Mouse (Mus musculus): ENCODE results near the gene Nup160. TPM values are rescaled to one million over a fixed set of nuclear protein-coding genes. Genes with fewer than 3 reads are reported as not detected.

Nup160 gene
- 55.2 and 57.0 TPM in 2 replicates for polyA plus RNA-seq (2014; fragmentation: Nextera tagmentation; extraction: Ambion mirVana)

DNA sequence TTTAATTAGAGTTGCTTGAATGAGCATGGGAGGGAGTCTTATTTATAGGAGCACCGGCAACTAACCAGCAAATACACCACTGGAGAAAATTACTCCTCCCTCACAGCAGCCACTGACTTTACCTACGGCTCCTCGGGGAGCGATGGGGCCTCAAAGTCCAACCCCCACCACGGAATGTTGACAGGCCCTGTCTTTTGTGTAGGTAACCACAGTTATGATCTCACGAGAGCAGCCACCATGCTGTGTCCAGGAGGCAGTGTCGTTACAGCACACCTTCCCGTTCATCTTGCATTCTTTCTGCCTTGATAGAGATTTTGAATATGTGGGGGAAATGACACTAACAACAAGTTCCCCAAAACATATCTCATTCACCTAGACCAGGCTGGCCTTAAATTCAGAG lies at the start of gene Nup160:
Gene Nup160, plus strand, starts transcription at position 209 of the 400 bp plus-strand sequence.
- Histone ChIP-seq H3K9me3 (ENCODE audit: control insufficient read depth, low read length) (no peaks in the 10 kb centered on the region), H3K27ac (ENCODE audit: low read depth, low read length) (no peak within 1 kb of the TSS), H3K4me2 (no peak within 1 kb of the TSS), H3K27me3 (ENCODE audit: control insufficient read depth, insufficient read depth, low read length) (no peaks in the 10 kb centered on the region), H3K36me3 (ENCODE audit: control insufficient read depth, insufficient read depth, low read length) (no peaks in the 10 kb centered on the region), H3K4me1 (ENCODE audit: control insufficient read depth, insufficient read depth, low read length) (peaks cover 8% of the 10 kb centered on the region), H3K4me3 (ENCODE audit: low read depth, low read length) (no peak within 1 kb of the TSS), H3K9ac (ENCODE audit: low read length) (no peak within 1 kb of the TSS)
- 75% methylated on average over 8 of the region's 8 CpGs for WGBS
- ATAC-seq (ENCODE audit: low FRiP score) (no peak), DNase-seq (ENCODE audit: low spot score, missing footprints) (no peak)

DNA sequence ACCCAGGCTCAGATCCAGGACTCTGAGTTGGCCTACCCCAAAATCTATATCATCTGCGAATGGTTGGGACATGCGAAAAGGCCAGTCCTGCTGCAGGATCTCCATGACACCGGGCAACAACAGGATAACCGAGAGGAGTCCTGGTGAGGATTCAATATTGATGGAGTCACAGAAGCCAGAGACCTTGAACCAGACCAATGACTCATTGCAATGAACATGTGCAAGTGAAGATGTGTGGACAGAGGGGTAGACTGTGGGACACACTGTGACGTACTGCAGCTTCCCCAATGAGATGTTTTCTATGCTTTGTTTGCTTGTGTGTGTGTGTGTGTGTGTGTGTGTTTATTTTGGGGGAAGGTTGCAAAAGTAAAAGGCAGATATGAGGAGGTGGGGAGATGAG lies 48.8 kb upstream of the Nup160 start:
- no peak overlapping the region for H3K4me3 ChIP-seq (ENCODE audit: low read depth, low read length)
- no peaks in the 10 kb centered on the region for H3K36me3 ChIP-seq (ENCODE audit: control insufficient read depth, insufficient read depth, low read length)
- H3K9ac ChIP-seq (ENCODE audit: low read length): no peak overlapping the region
- H3K4me2 ChIP-seq: no peak overlapping the region
- H3K9me3 ChIP-seq (ENCODE audit: control insufficient read depth, low read length): no peaks in the 10 kb centered on the region
- H3K27me3 ChIP-seq (ENCODE audit: control insufficient read depth, insufficient read depth, low read length): no peaks in the 10 kb centered on the region
- no peak overlapping the region for H3K27ac ChIP-seq (ENCODE audit: low read depth, low read length)
- no peaks in the 10 kb centered on the region for H3K4me1 ChIP-seq (ENCODE audit: control insufficient read depth, insufficient read depth, low read length)
- ATAC-seq (ENCODE audit: low FRiP score) (no peak), DNase-seq (ENCODE audit: low spot score, missing footprints) (no peak)
- 93% methylated on average over 5 of the region's 5 CpGs for WGBS

DNA sequence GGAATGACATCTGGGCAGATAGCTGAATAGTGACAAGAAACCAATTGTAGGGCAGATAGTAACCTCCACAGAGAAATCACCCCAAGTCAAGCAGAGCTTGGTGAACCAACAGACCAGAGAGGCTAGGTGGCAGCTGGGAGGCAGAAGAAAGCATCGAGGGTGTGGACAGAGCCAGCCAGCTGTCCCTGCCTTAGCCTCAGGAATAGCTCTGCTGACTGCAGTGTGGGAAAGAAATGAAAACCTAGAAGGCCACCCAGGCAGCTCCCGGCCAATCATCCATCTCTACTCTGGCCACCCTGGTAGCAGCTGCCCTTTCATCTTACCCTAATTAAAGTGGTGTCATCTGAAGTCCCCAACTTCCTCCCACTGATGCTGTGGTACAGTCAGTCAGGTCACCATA lies 47.5 kb upstream of the Nup160 start:
- DNase-seq (ENCODE audit: low spot score, missing footprints): no peak
- no peak overlapping the region for H3K9ac ChIP-seq (ENCODE audit: low read length)
- ATAC-seq (ENCODE audit: low FRiP score): no peak
- H3K9me3 ChIP-seq (ENCODE audit: control insufficient read depth, low read length): no peaks in the 10 kb centered on the region
- no peak overlapping the region for H3K4me2 ChIP-seq
- 67% methylated on average over 2 of the region's 2 CpGs for WGBS
- no peak overlapping the region for H3K4me3 ChIP-seq (ENCODE audit: low read depth, low read length)
- no peaks in the 10 kb centered on the region for H3K4me1 ChIP-seq (ENCODE audit: control insufficient read depth, insufficient read depth, low read length)
- no peak overlapping the region for H3K27ac ChIP-seq (ENCODE audit: low read depth, low read length)
- H3K36me3 ChIP-seq (ENCODE audit: control insufficient read depth, insufficient read depth, low read length): no peaks in the 10 kb centered on the region
- no peaks in the 10 kb centered on the region for H3K27me3 ChIP-seq (ENCODE audit: control insufficient read depth, insufficient read depth, low read length)

DNA sequence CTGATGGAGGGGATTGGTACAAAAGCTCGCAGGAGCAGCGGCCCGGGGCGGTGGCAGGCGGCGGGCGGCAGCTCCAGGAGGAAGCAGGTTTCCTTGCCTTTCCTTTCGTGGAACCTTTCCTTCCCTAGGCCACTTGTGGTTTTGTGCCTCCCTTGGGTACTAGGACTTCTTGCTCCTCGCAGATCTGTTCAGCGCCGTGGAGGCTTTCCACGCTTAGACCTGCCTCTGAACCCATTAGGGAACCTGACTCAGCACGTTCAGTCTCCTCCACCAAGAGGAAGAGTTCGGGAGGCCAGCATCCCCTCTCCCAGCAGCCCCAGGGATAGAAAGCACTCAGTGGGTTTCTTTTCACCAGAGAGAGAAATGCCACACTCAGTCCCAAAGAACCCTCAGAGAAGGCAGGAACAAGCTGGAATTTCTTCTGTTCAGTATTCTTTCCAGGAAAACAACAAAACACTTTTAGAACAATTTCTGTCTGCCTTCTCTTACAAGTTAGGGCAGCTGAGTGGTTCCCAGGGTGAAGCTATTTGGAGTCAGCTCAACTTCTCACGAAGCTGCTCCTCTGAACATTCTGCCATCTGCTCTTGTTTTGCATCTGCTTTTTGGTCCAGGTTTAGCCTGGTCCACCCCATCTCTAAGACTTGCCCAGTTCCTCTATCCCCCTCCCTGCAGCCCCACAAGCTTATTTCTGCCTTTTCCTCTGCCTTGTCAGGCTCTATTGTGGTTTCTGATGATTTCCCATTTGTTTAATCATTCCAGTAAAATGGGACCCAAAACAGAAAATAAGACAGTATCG lies 44.9 kb upstream of the Nup160 start:
- no peak for DNase-seq (ENCODE audit: low spot score, missing footprints)
- Histone ChIP-seq H3K9me3 (ENCODE audit: control insufficient read depth, low read length) (no peaks in the 10 kb centered on the region), H3K36me3 (ENCODE audit: control insufficient read depth, insufficient read depth, low read length) (no peaks in the 10 kb centered on the region), H3K9ac (ENCODE audit: low read length) (no peak overlapping the region), H3K4me3 (ENCODE audit: low read depth, low read length) (no peak overlapping the region), H3K4me1 (ENCODE audit: control insufficient read depth, insufficient read depth, low read length) (no peaks in the 10 kb centered on the region), H3K27ac (ENCODE audit: low read depth, low read length) (no peak overlapping the region), H3K4me2 (no peak overlapping the region), H3K27me3 (ENCODE audit: control insufficient read depth, insufficient read depth, low read length) (no peaks in the 10 kb centered on the region)
- WGBS: 78% methylated on average over 16 of the region's 16 CpGs
- no peak for ATAC-seq (ENCODE audit: low FRiP score)

DNA sequence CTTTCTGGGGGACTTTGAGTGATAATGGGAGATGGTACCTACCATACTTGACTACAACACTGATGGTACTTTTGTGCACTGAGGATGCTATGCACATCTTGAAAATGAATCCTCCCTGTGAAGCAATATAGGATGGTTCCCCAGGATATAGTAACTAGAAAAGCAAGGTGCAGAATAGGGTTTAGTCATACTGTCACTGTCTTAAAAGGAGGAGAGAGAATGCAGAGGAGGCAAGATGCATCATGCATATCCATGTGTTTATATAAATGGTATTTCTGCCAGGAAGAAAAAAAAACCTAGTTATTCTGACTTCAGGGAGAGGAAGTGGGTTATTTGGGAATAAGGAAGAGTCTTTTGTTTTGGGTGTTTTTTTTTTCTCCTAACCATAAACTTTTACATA lies 42.3 kb upstream of the Nup160 start:
- Histone ChIP-seq H3K4me2 (no peak overlapping the region), H3K27ac (ENCODE audit: low read depth, low read length) (no peak overlapping the region), H3K4me3 (ENCODE audit: low read depth, low read length) (no peak overlapping the region), H3K4me1 (ENCODE audit: control insufficient read depth, insufficient read depth, low read length) (no peaks in the 10 kb centered on the region), H3K9ac (ENCODE audit: low read length) (no peak overlapping the region), H3K36me3 (ENCODE audit: control insufficient read depth, insufficient read depth, low read length) (no peaks in the 10 kb centered on the region), H3K27me3 (ENCODE audit: control insufficient read depth, insufficient read depth, low read length) (no peaks in the 10 kb centered on the region), H3K9me3 (ENCODE audit: control insufficient read depth, low read length) (no peaks in the 10 kb centered on the region)
- no peak for ATAC-seq (ENCODE audit: low FRiP score)
- no peak for DNase-seq (ENCODE audit: low spot score, missing footprints)

DNA sequence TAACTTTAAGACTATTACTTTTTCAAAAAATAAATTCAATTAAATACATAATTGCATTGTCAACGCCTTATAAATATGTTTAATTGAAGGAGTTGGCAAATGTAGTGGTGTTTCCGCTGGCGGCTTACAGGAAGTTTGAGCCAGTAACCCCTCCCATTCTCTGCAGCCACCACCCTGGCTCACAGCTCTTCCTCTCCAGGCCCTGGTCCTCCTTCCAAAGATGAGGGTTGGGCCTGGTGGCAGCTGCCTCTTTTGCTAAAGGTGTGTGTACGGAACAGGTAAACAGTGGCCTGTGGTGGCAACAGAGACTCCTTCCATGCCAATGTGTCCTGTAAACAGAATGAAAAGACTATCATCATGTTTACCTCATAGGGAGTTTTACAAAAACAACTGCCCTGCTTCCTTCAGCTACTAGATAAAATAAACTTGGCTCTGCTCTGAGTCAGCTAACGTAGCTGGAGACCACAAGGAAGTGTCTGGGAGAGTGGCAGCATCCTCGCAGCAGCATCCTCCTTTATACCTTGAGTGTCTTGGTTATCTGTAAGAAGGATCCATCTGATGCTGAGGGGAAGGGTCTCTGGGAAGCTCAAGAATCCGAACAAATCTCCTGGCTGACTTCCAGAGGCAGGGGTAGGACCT lies 41.8 kb upstream of the Nup160 start:
- no peaks in the 10 kb centered on the region for H3K4me1 ChIP-seq (ENCODE audit: control insufficient read depth, insufficient read depth, low read length)
- no peaks in the 10 kb centered on the region for H3K9me3 ChIP-seq (ENCODE audit: control insufficient read depth, low read length)
- no peak overlapping the region for H3K27ac ChIP-seq (ENCODE audit: low read depth, low read length)
- H3K9ac ChIP-seq (ENCODE audit: low read length): no peak overlapping the region
- DNase-seq (ENCODE audit: low spot score, missing footprints) (no peak), ATAC-seq (ENCODE audit: low FRiP score) (no peak)
- no peaks in the 10 kb centered on the region for H3K36me3 ChIP-seq (ENCODE audit: control insufficient read depth, insufficient read depth, low read length)
- 82% methylated on average over 7 of the region's 7 CpGs for WGBS
- H3K4me3 ChIP-seq (ENCODE audit: low read depth, low read length): no peak overlapping the region
- H3K4me2 ChIP-seq: no peak overlapping the region
- H3K27me3 ChIP-seq (ENCODE audit: control insufficient read depth, insufficient read depth, low read length): no peaks in the 10 kb centered on the region

DNA sequence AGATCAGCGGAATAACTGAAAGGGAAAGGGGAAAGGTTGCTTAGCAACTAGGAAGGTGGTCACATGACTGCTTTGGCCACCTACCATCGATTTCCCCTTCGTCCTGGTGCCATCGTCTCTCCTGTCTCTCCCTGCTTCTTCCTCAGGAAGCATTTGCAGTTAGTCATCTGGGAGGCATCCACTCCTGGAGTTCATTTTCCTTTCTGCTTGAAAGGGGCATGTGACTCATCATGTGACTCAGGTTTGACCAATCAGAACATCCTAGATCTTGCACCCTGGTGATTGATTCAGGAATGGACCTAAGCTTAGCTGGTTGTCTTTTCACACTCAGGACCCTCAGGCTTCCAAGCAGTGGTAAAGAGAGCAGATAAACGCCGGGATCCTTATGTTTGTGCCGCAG lies 40.2 kb upstream of the Nup160 start:
- no peak overlapping the region for H3K4me2 ChIP-seq
- H3K4me3 ChIP-seq (ENCODE audit: low read depth, low read length): no peak overlapping the region
- no peak overlapping the region for H3K9ac ChIP-seq (ENCODE audit: low read length)
- no peak for DNase-seq (ENCODE audit: low spot score, missing footprints)
- no peak for ATAC-seq (ENCODE audit: low FRiP score)
- WGBS: 90% methylated on average over 7 of the region's 7 CpGs
- H3K27me3 ChIP-seq (ENCODE audit: control insufficient read depth, insufficient read depth, low read length): no peaks in the 10 kb centered on the region
- H3K4me1 ChIP-seq (ENCODE audit: control insufficient read depth, insufficient read depth, low read length): no peaks in the 10 kb centered on the region
- no peaks in the 10 kb centered on the region for H3K9me3 ChIP-seq (ENCODE audit: control insufficient read depth, low read length)
- H3K36me3 ChIP-seq (ENCODE audit: control insufficient read depth, insufficient read depth, low read length): no peaks in the 10 kb centered on the region
- no peak overlapping the region for H3K27ac ChIP-seq (ENCODE audit: low read depth, low read length)

DNA sequence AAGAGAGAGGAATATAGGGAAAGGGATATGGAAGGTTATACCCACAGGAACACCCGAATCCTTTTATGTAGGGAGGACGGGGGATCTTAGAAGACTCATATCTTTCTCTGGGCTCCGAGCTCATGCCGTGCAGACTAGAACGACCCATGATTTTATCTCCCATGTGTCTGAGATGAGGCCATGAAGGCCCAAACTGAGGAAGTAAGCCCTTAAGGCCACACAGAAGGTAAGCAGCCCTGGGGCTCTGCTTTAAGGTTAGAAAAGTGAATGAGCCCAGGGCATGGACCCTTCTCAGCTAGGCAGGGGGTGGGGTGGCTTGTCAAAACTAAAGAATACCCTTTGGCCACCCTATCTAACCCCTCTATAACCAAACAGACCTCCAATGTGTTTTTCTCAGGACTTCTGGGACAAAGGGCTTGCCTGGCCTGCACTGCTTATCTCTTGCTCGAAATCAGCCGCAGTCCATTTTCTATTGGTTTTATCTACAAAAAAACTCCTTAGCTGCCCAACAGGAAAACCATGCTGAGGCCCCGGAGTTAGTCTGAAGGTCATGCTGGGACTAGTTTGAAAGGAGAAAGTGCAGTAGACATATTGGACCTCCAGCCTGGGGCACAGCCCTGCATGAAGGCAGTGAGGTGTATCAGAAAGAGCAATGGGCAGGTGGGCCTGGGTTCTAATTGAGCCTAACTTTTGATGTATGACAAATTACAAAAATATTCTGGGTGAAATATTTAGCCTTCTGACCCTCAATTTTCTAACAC lies 37.8 kb upstream of the Nup160 start:
- H3K4me1 ChIP-seq (ENCODE audit: control insufficient read depth, insufficient read depth, low read length): no peaks in the 10 kb centered on the region
- no peaks in the 10 kb centered on the region for H3K27me3 ChIP-seq (ENCODE audit: control insufficient read depth, insufficient read depth, low read length)
- H3K27ac ChIP-seq (ENCODE audit: low read depth, low read length): no peak overlapping the region
- no peaks in the 10 kb centered on the region for H3K9me3 ChIP-seq (ENCODE audit: control insufficient read depth, low read length)
- 87% methylated on average over 8 of the region's 8 CpGs for WGBS
- H3K36me3 ChIP-seq (ENCODE audit: control insufficient read depth, insufficient read depth, low read length): no peaks in the 10 kb centered on the region
- ATAC-seq (ENCODE audit: low FRiP score) (no peak), DNase-seq (ENCODE audit: low spot score, missing footprints) (no peak)
- no peak overlapping the region for H3K4me2 ChIP-seq
- H3K9ac ChIP-seq (ENCODE audit: low read length): no peak overlapping the region
- no peak overlapping the region for H3K4me3 ChIP-seq (ENCODE audit: low read depth, low read length)

Measured in midbrain, embryonic 11.5 days (tissue).